Mouse (Mus musculus) heart, postnatal 0 days (tissue): ENCODE data around the gene Cfap57.

Experiments used
- CTCF ChIP-seq: IDR thresholded peaks from 2 replicates; pipeline ENCODE4 v1.5.1; 2016; ENCODE audit warnings: antibody characterized with exemption, control low read depth, low read depth
- EP300 ChIP-seq: IDR thresholded peaks from 2 replicates; pipeline ENCODE4 v1.6.1; 2016; ENCODE audit warnings: antibody characterized with exemption, low read depth

GRCm38 (mm10) chr4:118544441-118545127 is 76.0 kb downstream of the Cfap57 start:
- TF ChIP-seq CTCF, result no peak
- no peak for TF ChIP-seq EP300
